Mouse (Mus musculus): ENCODE data around the gene Lamb1.

DNA sequence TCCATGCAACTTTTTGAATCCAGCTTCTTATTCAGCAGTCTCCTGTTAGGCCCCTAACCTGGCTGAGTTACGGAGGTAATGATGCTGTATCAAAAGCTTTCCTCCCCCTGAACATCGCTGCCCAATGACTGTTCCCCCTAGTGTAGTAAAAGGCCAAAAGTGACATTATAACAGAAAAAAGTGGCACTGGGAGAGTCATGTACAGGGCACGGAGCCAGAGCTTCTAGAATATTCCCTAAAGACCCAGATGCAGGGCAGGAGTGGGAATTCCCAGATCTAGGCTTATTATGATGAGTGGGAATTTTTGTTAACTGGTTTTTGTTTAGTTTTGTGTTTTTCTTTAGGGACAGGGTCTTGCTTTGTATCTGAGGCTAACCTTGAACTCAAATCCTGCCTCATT, 34.1 kb downstream of the Lamb1 start:
- TF ChIP-seq USF1 (IDR thresholded peaks at IDR 0.05; ENCODE audit: low read depth) (no peak), CTCF (IDR thresholded peaks at IDR 0.05; ENCODE audit: control insufficient read depth, insufficient read depth, insufficient read length) (no peak), MYOG (IDR thresholded peaks at IDR 0.05; ENCODE audit: control insufficient read depth, extremely low read depth, insufficient read length) (no peak), CEBPB (IDR thresholded peaks at IDR 0.05; ENCODE audit: low read depth) (no peak), MYOD1 (IDR thresholded peaks at IDR 0.05; ENCODE audit: control insufficient read depth, insufficient read length, low read depth) (no peak)

All from C2C12 (cell line).